ENCODE assay signal across 8 mouse cellular contexts in the genomic region with DNA sequence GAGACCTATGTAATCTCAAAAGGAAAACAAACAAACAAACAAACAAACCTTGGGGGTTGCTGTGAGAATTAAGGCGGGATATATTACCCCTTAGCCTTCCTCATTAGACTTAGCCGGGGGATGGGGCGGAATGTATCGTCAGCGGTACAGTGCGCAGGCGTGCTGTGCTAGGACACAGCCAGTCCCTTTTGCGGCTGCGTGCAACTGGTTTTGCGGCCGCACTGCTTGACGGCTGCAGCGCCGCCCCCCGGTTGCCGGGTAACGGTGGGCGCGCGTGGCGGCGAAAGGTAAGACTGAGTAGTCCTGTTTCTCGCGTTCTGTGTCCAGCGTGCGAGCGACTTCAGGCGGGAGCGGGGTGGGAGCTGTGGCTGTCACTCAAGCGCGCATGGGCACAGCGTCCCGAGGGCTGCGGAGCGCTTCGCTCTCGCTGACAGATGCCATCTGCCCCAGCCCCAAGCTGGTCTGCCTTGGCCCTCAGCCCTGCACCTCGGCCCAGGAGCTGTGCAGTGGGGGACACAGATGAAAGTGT. TPM values are rescaled to one million over a fixed set of nuclear protein-coding genes. Genes with fewer than 3 reads are reported as not detected.
DNase-seq lines count a peak whose midpoint lies in the region; ATAC-seq and TF ChIP-seq lines count a peak whose summit lies in the region.

A gene (plus strand): TSS at position 223 of the 529 bp plus-strand sequence.

- H3K4me1 ChIP-seq in forebrain, embryonic 15.5 days: peaks cover 14% of the 10 kb centered on the region
- no peaks in the 10 kb centered on the region; the same call in 1 of the 2 replicates for H3K4me1 ChIP-seq in lung, adult 2 months (ENCODE audit: control insufficient read depth, insufficient read depth, low read length)

- H3K36me3 ChIP-seq in forebrain, embryonic 15.5 days: peaks cover 18% of the 10 kb centered on the region

- no peaks in the 10 kb centered on the region for H3K9me3 ChIP-seq in forebrain, embryonic 15.5 days

- H3K27me3 ChIP-seq in forebrain, embryonic 15.5 days: no peaks in the 10 kb centered on the region

- peak within 1 kb of the TSS; percentile 55 for H3K4me2 ChIP-seq in forebrain, embryonic 15.5 days (replicated peaks)

- peak; percentile 60; the same call in 1 of the 2 replicates for TF ChIP-seq POLR2A in lung, adult 2 months (IDR thresholded peaks at IDR 0.05; ENCODE audit: borderline replicate concordance, extremely low read depth, low read depth, low read length)

- DNase-seq in ES-CJ7 (ENCODE audit: low read depth, low spot score): peak; percentile 98
- peak; percentile 95 for DNase-seq in cerebellum, adult 11 months
- DNase-seq in heart, postnatal 25 days (ENCODE audit: low spot score): peak; percentile 91
- DNase-seq in layer of hippocampus, adult 18-20 months (ENCODE audit: low spot score in 2 of 2): peak; percentile 96 to 98
- DNase-seq in lung, adult 2 months: peak; percentile 97
- DNase-seq in thymus, adult 18-20 months: peak; percentile 93

- H3K27ac ChIP-seq in forebrain, embryonic 15.5 days (replicated peaks): peak within 1 kb of the TSS; percentile 82

- no peak for TF ChIP-seq CTCF in lung, adult 2 months (IDR thresholded peaks at IDR 0.05; ENCODE audit: insufficient read depth, low read length)

- peak; percentile 96 for ATAC-seq in forebrain, embryonic 15.5 days (replicated peaks)
- ATAC-seq in neutrophil, adult 5-6 weeks (ENCODE audit: extremely low read depth, insufficient number of reproducible peaks, low FRiP score, poor library complexity, severe bottlenecking): peak; percentile 92

- intact Hi-C loops in heart, postnatal 25 days (cut with DNase I): no loop called here

- H3K4me3 ChIP-seq in forebrain, embryonic 15.5 days: peak within 1 kb of the TSS; percentile 54
- peak within 1 kb of the TSS; percentile 81 for H3K4me3 ChIP-seq in lung, adult 2 months (replicated peaks; ENCODE audit: extremely low read depth, low read depth, low read length)

- H3K9ac ChIP-seq in forebrain, embryonic 15.5 days (replicated peaks): peak within 1 kb of the TSS; percentile 56

- WGBS in forebrain, embryonic 15.5 days: under 1% methylated on average over 38 of the region's 38 CpGs
- WGBS in lung, adult 2 months: under 1% methylated on average over 38 of the region's 38 CpGs

RNA-seq across cellular contexts. Expression of the gene that starts here (rescaled TPM):
- polyA plus RNA-seq in forebrain, embryonic 15.5 days (2015; fragmentation: Nextera tagmentation; extraction: Ambion mirVana): 39.8 and 43.4 TPM in 2 replicates
- 1 to 10 TPM; 6.2 to 8.3 TPM for total RNA-seq in heart, postnatal 25 days (2021)
- 10 to 100 TPM; 24.6 to 28.0 TPM for total RNA-seq in layer of hippocampus, adult 18-20 months (2021)
- 2.3 and 4.2 TPM in 2 replicates for polyA plus RNA-seq in lung, adult 2 months (2012; rRNA removed)
- 5.4 and 6.0 TPM in 2 replicates for total RNA-seq in neutrophil, adult 5-6 weeks (2017)

Comparison
In these comparisons a context has a peak if more than half of its experiments do, and no peak if none do; other contexts are left out.
1. Peak in every context shown above with its lines: DNase-seq, ATAC-seq, H3K4me3 ChIP-seq and H3K27ac ChIP-seq.